Mouse (Mus musculus) adrenal gland, postnatal 14 days (tissue): ENCODE results near the gene Col3a1. TPM values are rescaled to one million over a fixed set of nuclear protein-coding genes. Genes with fewer than 3 reads are reported as not detected.

Experiments
- DNase-seq: peaks from one replicate; pipeline ENCODE4 v3.0.0; 2021; ENCODE audit warnings: mixed read lengths
- long read RNA-seq, 2 experiments: library from polyadenylated mRNA; stranded (forward); transcript quantifications; one replicate each; pipeline ENCODE4 v2.0.0; 2021
- total RNA-seq: library from RNA; stranded (reverse); gene quantifications from 2 replicates; pipeline ENCODE4 v1.2.3, GENCODE M21; 2021

The Col3a1 gene
- 603 and 739 TPM in 2 replicates for total RNA-seq
- long read RNA-seq, experiment 1, full-length matches to known transcripts, result 388 of 493 reads
- long read RNA-seq, experiment 1, partial matches to known transcripts, result 93 of 493 reads
- long read RNA-seq, experiment 1, other reads (novel, unspliced or antisense), result 12 of 493 reads
- long read RNA-seq, experiment 2, full-length matches to known transcripts, result 534 of 711 reads
- long read RNA-seq, experiment 2, partial matches to known transcripts, result 151 of 711 reads
- long read RNA-seq, experiment 2, other reads (novel, unspliced or antisense), result 26 of 711 reads

DNA sequence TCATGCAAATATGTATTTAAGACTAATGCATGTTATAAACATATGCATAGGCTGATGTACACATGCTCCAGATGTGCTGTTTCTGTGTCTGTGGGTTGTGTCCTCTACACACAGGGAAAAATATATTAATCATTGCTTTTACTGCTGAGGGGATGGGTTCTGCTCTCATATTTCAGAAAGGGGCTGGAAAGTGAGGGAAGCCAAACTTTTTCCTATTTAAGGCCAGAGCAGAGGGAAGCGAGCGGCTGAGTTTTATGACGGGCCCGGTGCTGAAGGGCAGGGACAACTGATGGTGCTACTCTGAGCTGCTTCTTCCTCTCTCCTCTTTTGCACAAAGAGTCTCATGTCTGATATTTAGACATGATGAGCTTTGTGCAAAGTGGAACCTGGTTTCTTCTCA, at the start of gene Col3a1:
Gene Col3a1 (plus strand): TSS at position 151 of the 400 bp plus-strand sequence.
- peak; percentile 13 for DNase-seq

- DNase-seq, result no peak
Measured at GRCm38 (mm10) chr1:45269421-45269820, 41.9 kb upstream of the Col3a1 start.

- peak; percentile 7 for DNase-seq
Measured at GRCm38 (mm10) chr1:45276006-45276539, 35.3 kb upstream of the Col3a1 start.

DNA sequence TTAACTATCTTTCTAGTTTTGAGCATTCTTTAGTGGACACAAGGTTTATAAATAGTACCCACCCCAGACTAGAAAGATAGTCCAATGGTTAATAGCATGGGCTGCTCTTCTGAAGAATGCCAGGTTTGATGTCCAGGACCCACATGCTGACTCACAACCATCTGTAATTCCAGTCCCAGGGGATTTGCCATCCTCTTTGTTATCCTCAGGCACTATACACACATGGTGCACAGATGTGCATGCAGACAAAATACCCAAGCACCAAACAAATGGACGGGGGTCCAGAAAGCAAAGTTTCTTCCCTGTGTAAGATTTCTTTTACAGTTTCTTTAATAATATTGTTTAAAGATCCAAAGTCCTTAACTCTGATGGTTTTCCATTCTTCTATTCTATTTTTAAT, 23.4 kb upstream of the Col3a1 start:
- DNase-seq, result no peak

DNA sequence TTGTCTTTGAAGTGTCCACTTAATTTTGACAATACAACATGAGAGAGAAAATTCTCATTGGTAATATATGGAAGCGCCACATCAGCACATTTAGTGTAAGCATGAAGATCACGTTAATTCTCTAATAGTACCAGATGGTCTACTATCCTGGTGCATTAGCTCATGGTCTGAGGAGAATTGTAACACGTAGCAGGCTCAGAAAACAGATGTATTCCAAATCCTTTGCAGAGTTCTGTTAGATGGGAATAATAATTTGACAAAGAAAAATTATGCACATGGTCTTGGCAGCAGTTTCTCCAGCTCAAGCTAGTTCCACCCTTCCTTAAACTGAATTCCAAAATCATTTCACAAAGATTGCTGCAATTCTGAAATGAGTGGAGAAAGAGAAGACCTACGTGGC, 21.3 kb upstream of the Col3a1 start:
- DNase-seq, result no peak

GRCm38 (mm10) chr1:45299394-45300119, 11.8 kb upstream of the Col3a1 start:
- no peak for DNase-seq

DNA sequence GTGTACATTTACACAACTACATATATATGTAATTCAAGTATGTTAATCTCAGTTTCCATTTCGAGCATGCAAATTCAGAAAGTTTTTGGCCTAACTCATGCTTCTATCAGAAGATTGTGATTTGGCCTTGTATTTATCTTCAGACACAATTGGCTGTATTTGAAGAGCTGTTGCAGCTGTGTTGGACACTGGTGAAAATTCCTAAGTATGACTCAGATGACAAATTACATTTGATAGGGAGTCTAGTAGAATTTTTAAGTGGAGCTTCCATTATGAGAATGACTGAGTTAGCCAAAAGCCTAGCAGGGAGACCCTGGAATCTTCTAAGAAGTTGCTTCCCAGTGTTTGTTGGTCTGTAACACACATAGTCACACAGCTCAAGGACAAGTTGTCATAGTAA, 7.1 kb upstream of the Col3a1 start:
- no peak for DNase-seq

DNA sequence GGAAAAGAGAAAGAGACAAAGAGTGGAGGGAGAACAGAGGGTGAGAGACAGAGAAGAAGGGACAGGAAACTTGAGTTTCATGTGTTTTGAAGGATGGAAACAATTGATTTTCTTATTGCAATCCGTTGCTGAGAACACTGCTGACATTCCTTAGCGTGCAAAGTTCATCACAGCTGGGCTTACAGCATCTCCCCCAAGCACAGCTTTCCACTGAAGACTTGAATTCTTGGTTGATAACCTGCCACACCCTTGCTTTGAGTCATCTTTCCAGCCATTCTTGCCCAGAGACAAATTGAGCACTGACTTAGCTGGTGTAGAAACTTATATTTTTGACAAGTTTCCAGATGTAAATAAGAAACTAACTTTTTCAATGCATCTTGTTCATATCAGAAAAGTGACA, 2.3 kb upstream of the Col3a1 start:
- no peak for DNase-seq

- DNase-seq, result no peak
Measured at GRCm38 (mm10) chr1:45311962-45312361, 624 bp downstream of the Col3a1 start.

- no peak for DNase-seq
Measured at GRCm38 (mm10) chr1:45312870-45313269, 1.5 kb downstream of the Col3a1 start.

GRCm38 (mm10) chr1:45313696-45314295, 2.5 kb downstream of the Col3a1 start:
- peak; percentile 28 for DNase-seq

DNA sequence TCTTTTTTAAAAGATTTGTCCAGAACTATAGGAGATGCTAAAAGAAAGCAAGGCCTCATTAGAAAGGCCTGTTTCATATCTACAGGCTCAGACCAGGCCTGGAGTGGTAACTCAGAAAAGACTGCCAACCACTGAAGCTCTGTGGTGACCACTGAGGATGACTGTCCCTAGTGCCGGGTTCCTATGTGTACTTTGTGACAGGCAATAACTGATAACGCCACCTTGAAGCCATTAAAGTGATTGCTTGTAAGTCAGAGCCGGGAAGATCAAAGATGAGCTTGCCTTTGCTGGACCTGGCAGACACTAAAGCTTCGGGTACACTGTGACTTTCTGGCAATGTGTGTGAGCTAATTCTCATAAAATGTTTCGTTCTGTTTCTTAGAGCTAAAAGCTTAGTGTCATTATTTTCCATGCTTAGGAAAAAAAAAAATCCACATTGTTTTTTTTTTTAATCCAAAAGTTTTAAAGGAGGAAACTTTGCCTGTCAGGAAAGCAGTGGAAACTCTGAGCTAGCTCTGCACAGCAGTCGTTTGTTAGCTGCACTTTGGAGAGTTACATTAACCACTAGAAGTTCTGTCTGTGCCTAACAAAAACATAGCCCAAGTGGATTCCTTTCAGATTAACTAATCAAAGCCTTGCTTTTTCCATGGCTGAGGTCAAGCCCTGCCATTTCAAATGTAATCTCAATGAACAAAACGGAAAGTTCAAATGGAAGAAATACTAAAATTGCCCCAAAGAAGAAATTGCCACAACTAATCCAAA, 4.6 kb downstream of the Col3a1 start:
- no peak for DNase-seq

DNA sequence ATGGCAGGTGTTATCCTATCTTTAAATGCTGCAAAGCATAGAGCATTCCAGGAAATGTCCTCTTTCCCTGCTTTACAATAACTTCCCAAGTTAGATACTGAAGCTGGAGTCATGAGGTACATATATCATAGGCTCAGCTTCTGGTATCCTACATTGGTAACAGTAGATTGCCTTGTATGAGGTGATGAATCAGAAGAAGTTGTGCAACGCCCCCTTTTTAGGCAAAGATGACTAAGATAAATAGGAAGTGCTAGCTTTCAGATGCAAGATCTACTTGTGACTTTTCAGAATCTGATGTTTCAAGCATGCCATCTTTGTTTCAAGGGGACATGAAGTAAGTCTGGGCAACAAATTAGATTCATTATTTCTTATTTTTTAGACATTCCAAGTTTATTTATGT, 6.9 kb downstream of the Col3a1 start:
- DNase-seq, result no peak

GRCm38 (mm10) chr1:45320861-45321260, 9.5 kb downstream of the Col3a1 start:
- no peak for DNase-seq

DNA sequence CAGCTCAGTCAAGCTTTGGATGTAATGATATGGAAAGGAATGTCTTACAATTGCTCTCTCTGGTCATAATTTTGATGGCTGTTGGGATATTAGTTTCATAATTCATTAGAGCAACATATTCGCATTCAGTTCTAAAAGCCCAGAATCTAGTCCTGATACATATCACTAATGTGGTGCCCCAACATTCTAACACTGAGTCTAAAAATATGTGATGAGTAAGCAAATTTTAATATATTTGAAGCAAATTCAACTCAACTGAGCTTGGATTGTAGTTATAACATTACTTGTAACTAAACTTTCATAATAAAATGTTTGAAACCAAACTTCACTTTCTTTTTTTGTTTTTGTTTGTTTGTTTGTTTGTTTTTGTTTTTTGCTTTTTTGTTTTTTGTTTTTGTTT, 17.8 kb downstream of the Col3a1 start:
- DNase-seq, result no peak

DNA sequence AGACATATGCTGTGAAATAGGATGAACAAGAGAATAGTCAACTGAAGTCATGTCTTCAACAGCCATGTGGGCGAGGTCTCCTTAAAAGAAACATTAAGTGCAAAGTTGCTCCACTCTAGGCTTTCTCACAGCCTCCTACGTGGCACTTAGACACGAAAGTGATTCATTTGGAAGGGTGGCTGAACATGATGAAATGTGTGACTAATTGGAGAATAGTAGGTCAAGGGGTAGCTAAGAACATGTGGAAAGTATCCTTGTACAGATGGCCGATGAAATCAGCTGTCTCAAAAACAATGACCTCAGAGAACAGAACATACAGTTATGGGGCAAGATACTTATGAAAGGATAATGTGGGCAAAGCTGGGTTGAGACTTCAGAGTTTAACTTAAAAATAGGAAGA, 44.6 kb downstream of the Col3a1 start:
- peak; percentile 8 for DNase-seq

GRCm38 (mm10) chr1:45358020-45358419, 46.7 kb downstream of the Col3a1 start:
- no peak for DNase-seq

GRCm38 (mm10) chr1:45359147-45359546, 47.8 kb downstream of the Col3a1 start:
- no peak for DNase-seq

- DNase-seq, result no peak
Measured at GRCm38 (mm10) chr1:45359673-45360072, 48.3 kb downstream of the Col3a1 start.

DNA sequence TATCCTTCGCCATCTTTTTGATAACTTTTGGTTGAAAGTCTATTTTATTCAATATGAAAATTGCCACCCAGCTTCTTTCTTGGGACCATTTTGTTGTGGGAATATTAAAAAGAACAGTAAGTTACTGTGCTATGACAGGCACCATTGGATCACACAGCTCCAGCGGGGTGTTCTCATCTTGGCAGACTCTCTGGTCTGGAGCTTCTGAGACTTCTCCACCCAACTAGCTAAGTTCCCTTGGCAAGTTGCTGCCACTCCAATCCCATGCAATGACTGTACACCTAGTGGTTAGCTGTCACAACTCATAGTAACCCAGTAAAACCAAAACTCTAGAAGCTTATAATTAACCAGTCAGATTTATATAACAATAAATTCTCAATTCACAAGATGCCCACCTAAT, 51.9 kb downstream of the Col3a1 start:
- DNase-seq, result no peak

DNA sequence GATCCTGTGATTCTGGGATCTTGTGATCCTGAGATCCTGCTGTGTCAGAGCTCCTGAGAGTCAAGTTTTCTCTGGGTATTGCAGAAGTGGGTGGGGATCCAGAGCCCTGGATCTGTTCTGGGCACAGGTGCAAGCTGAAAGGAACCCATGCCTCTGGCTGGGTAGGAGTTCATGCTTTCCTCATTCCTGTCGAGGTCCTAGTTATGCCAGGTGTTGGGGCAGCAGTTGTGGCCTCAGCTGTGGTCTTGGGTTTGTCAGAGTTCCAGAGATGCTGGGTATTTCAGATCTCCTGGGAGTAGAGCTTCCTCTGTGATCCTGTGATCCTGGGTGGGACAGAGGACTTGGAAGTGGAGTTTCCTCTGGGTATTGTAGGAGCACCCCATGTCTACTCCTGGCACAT, 54.1 kb downstream of the Col3a1 start:
- DNase-seq, result no peak

DNA sequence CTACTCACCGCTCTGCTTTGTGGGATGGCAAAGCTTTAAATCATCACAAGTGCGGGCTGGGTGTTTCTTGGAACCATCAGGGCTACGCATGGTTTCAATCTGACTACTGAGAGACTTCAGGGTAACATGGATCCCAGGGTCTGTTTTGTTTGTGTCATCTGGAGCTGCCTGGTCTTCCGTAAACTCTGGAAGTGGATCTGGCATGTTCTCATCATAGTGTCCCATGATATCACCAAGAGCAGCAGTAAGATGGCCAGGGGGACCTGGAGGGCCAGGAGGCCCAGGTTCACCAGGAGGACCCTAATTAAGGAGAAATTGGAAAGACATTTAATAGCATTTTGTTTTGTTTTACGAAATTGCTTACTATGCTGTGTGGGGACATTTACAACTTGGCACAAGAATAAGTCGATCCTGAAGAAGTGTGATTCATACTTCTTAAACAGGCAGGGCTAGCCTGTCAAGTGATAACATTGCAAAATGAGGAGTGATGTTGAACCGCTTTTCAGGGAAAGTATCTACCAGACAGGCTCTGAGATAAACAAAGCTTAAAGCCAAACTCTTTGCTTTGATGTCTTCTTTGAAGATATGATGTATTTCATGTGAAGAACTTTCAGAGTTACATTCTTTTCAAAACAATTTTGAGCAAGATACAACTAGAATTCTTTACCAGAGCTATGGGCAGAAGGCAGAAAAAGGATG, 68.8 kb downstream of the Col3a1 start:
- no peak for DNase-seq
